Mouse (Mus musculus) embryonic fibroblast, embryonic 13.5 days (primary cell): ENCODE results near the gene Gper1.

Experiments
- CTCF ChIP-seq: IDR thresholded peaks from 2 replicates; pipeline ENCODE4 v1.5.1; 2011; ENCODE audit warnings: mild to moderate bottlenecking, control low read depth, low read length, moderate library complexity, borderline replicate concordance; ENCODE audit not compliant: insufficient read depth
- POLR2A ChIP-seq: IDR thresholded peaks from 2 replicates; pipeline ENCODE4 v1.6.1; 2011; ENCODE audit warnings: low read depth, mild to moderate bottlenecking, control low read depth, low read length, moderate library complexity

DNA sequence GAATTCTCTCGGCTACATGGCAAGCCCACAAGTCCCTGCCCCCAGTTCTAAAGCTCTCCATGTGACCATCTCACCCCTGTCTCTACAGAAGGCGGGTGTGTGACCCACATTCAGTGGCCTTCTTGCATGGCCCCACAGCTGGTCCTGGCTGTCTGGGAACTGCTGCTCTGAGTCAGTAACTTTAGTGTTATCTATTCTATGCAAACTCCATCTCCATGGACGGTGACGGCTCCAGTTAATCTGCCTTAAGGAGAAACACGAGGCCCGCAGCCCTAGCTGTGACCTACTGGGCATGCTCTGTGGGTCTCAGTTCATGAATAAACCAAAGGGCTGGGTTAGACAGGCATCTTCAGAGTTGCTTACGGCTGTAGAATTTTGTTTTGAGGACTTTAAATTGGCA is 28.6 kb upstream of the Gper1 start:
- no peak for TF ChIP-seq CTCF
- TF ChIP-seq POLR2A = no peak
